Mouse (Mus musculus) myocyte (in vitro differentiated cells): ENCODE measurements around the gene Gatad2b.

ENCODE experiments used
- CEBPB ChIP-seq: IDR thresholded peaks from 2 replicates; pipeline ENCODE4 v1.6.1; 2011; ENCODE audit warnings: mild to moderate bottlenecking, moderate library complexity; ENCODE audit not compliant: poor library complexity, insufficient read depth, severe bottlenecking
- MAX ChIP-seq: IDR thresholded peaks from one replicate; pipeline ENCODE4 v1.6.1; 2011; ENCODE audit warnings: low read depth, mild to moderate bottlenecking, control low read depth
- USF1 ChIP-seq: IDR thresholded peaks from one replicate; pipeline ENCODE4 v1.6.1; 2011; ENCODE audit warnings: low read depth, mild to moderate bottlenecking, control low read depth, moderate library complexity

- TF ChIP-seq CEBPB: no peak
- no peak for TF ChIP-seq USF1
- no peak for TF ChIP-seq MAX
These were observed 99.0 kb downstream of the Gatad2b start for GRCm38 (mm10) chr3:90391941-90392340.
